Mouse (Mus musculus): ENCODE data around the gene Ripply1. TPM values are rescaled to one million over a fixed set of nuclear protein-coding genes. Genes with fewer than 3 reads are reported as not detected.

Ripply1 gene
- polyA plus RNA-seq (2011; ENCODE audit: insufficient read length, low read depth, missing spikeins), result not detected in 2 replicates

- H3K4me3 ChIP-seq (ENCODE audit: insufficient read depth, low read length), result no peak within 1 kb of the TSS
- TF ChIP-seq POLR2A (IDR thresholded peaks at IDR 0.05; ENCODE audit: low read depth, low read length) (no peak), CTCF (IDR thresholded peaks at IDR 0.05; ENCODE audit: borderline replicate concordance, insufficient read depth, low read length) (no peak)
- no peak within 1 kb of the TSS for H3K27ac ChIP-seq (ENCODE audit: insufficient read depth, low read length)
- H3K4me1 ChIP-seq (ENCODE audit: control insufficient read depth, insufficient read depth, low read length), result no peaks in the 10 kb centered on the region
These were observed at the start of gene Ripply1 for GRCm38 (mm10) chrX:139782278-139783044. Ripply1 (minus strand) TSS chrX:139782353.

DNA sequence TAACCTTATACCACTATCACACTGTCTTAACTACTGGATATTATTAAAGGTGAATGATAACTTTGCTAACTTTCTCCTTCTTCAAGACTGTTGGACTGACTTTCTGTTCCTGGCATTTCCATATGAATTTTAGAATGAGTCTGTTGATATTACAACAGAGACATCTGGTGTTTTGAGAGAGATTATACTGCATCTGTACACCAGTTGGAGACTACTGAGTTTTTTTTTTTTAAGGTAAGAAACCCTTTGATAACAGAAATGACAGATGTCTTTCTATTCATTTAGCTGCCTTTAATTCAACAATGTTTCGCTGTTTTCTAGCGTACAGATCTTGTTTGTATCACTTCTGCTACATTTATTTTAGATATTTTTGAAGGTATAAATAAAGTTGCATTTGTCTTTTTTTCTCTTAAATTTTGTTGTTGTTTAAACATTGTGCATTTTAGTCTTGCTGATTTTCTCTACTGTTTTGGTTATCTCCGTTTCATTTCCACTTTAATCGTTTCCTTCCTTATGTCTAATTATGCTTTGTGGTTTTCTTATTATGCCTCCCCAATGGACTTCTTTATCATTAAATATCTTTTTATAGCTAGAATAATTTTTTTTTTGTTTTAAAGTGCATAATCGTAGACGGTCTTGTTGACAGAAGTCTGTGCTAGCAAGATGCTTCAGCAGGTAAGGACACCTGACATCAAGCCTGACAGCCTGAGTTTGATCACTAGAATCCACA lies 46.4 kb upstream of the Ripply1 start:
- TF ChIP-seq POLR2A (IDR thresholded peaks at IDR 0.05; ENCODE audit: low read depth, low read length) (no peak), CTCF (IDR thresholded peaks at IDR 0.05; ENCODE audit: borderline replicate concordance, insufficient read depth, low read length) (no peak)
- no peak overlapping the region for H3K27ac ChIP-seq (ENCODE audit: insufficient read depth, low read length)
- no peak overlapping the region for H3K4me3 ChIP-seq (ENCODE audit: insufficient read depth, low read length)
- H3K4me1 ChIP-seq (ENCODE audit: control insufficient read depth, insufficient read depth, low read length), result no peaks in the 10 kb centered on the region

DNA sequence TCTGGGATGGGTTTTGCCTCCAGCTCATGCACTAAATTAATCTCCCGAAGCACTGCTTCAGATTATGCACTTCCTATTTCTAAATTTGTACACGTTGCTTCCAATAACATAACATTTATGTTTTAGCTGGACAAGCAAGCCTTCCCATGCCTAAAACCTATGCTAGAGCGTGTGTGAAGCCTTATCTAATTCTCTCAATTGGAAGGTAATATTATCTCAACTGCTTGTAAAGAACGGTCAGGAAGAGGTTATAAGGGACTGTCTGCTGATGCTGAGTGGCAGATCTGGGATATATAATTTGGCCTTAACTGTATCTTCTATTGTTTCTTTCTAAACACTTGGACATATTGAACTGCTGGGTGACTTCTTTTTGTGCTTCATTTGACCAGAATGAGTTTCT lies 44.8 kb upstream of the Ripply1 start:
- H3K4me3 ChIP-seq (ENCODE audit: insufficient read depth, low read length), result no peak overlapping the region
- TF ChIP-seq POLR2A (IDR thresholded peaks at IDR 0.05; ENCODE audit: low read depth, low read length) (no peak), CTCF (IDR thresholded peaks at IDR 0.05; ENCODE audit: borderline replicate concordance, insufficient read depth, low read length) (no peak)
- H3K27ac ChIP-seq (ENCODE audit: insufficient read depth, low read length), result no peak overlapping the region
- no peaks in the 10 kb centered on the region for H3K4me1 ChIP-seq (ENCODE audit: control insufficient read depth, insufficient read depth, low read length)

- Histone ChIP-seq H3K4me3 (ENCODE audit: insufficient read depth, low read length) (no peak overlapping the region), H3K4me1 (ENCODE audit: control insufficient read depth, insufficient read depth, low read length) (no peaks in the 10 kb centered on the region), H3K27ac (ENCODE audit: insufficient read depth, low read length) (no peak overlapping the region)
- no peak for TF ChIP-seq CTCF (IDR thresholded peaks at IDR 0.05; ENCODE audit: borderline replicate concordance, insufficient read depth, low read length)
- TF ChIP-seq POLR2A (IDR thresholded peaks at IDR 0.05; ENCODE audit: low read depth, low read length), result no peak
These were observed 43.2 kb upstream of the Ripply1 start for GRCm38 (mm10) chrX:139825402-139825801.

DNA sequence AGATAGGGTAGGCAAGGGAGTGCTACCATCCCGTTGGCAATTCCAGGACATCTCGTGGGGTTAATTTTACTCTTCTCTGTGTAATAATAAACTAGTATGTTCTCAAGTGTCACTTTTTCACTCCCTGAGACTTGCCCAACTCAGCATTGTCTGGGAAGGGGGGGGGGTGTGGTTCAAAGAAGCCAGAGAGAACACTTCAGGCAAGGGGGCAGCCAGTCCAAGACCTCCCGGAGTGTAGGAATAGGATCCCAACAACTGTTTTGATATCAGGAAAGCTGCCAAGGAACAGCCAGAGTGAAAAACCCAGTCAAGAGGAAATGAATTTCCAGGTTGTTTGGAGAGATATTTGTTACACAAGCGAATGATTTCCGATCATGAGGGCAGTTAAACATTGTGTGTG lies 33.0 kb upstream of the Ripply1 start:
- H3K4me1 ChIP-seq (ENCODE audit: control insufficient read depth, insufficient read depth, low read length), result no peaks in the 10 kb centered on the region
- no peak for TF ChIP-seq CTCF (IDR thresholded peaks at IDR 0.05; ENCODE audit: borderline replicate concordance, insufficient read depth, low read length)
- no peak for TF ChIP-seq POLR2A (IDR thresholded peaks at IDR 0.05; ENCODE audit: low read depth, low read length)

GRCm38 (mm10) chrX:139814018-139814635 lies 32.0 kb upstream of the Ripply1 start:
- TF ChIP-seq CTCF (IDR thresholded peaks at IDR 0.05; ENCODE audit: borderline replicate concordance, insufficient read depth, low read length) (no peak), POLR2A (IDR thresholded peaks at IDR 0.05; ENCODE audit: low read depth, low read length) (no peak)
- no peak overlapping the region for H3K4me3 ChIP-seq (ENCODE audit: insufficient read depth, low read length)
- H3K27ac ChIP-seq (ENCODE audit: insufficient read depth, low read length), result no peak overlapping the region
- H3K4me1 ChIP-seq (ENCODE audit: control insufficient read depth, insufficient read depth, low read length), result no peaks in the 10 kb centered on the region

More for the DNA sequence above, 33.0 kb upstream of the Ripply1 start:
- Histone ChIP-seq H3K27ac (ENCODE audit: insufficient read depth, low read length) (no peak overlapping the region), H3K4me3 (ENCODE audit: insufficient read depth, low read length) (no peak overlapping the region)

GRCm38 (mm10) chrX:139813299-139814002 lies 31.3 kb upstream of the Ripply1 start:
- Histone ChIP-seq H3K27ac (ENCODE audit: insufficient read depth, low read length) (no peak overlapping the region), H3K4me3 (ENCODE audit: insufficient read depth, low read length) (no peak overlapping the region), H3K4me1 (ENCODE audit: control insufficient read depth, insufficient read depth, low read length) (no peaks in the 10 kb centered on the region)
- no peak for TF ChIP-seq CTCF (IDR thresholded peaks at IDR 0.05; ENCODE audit: borderline replicate concordance, insufficient read depth, low read length)
- no peak for TF ChIP-seq POLR2A (IDR thresholded peaks at IDR 0.05; ENCODE audit: low read depth, low read length)

- Histone ChIP-seq H3K4me1 (ENCODE audit: control insufficient read depth, insufficient read depth, low read length) (no peaks in the 10 kb centered on the region), H3K4me3 (ENCODE audit: insufficient read depth, low read length) (no peak overlapping the region), H3K27ac (ENCODE audit: insufficient read depth, low read length) (no peak overlapping the region; the same call in 1 of the 2 replicates)
- TF ChIP-seq CTCF (IDR thresholded peaks at IDR 0.05; ENCODE audit: borderline replicate concordance, insufficient read depth, low read length) (no peak), POLR2A (IDR thresholded peaks at IDR 0.05; ENCODE audit: low read depth, low read length) (no peak)
These were observed 30.6 kb upstream of the Ripply1 start for GRCm38 (mm10) chrX:139812636-139813298.

- no peak for TF ChIP-seq POLR2A (IDR thresholded peaks at IDR 0.05; ENCODE audit: low read depth, low read length)
- no peak for TF ChIP-seq CTCF (IDR thresholded peaks at IDR 0.05; ENCODE audit: borderline replicate concordance, insufficient read depth, low read length)
These were observed 26.3 kb upstream of the Ripply1 start for GRCm38 (mm10) chrX:139808501-139808900.

More at GRCm38 (mm10) chrX:139808501-139808900, 26.3 kb upstream of the Ripply1 start:
- Histone ChIP-seq H3K27ac (ENCODE audit: insufficient read depth, low read length) (no peak overlapping the region), H3K4me3 (ENCODE audit: insufficient read depth, low read length) (no peak overlapping the region), H3K4me1 (ENCODE audit: control insufficient read depth, insufficient read depth, low read length) (no peaks in the 10 kb centered on the region)
